Mouse (Mus musculus): Measurements from ENCODE around the gene Htr5b. TPM values are rescaled to one million over a fixed set of nuclear protein-coding genes. Genes with fewer than 3 reads are reported as not detected.

Gene Htr5b
- not detected in 2 replicates for polyA plus RNA-seq (2012; rRNA removed)

GRCm38 (mm10) chr1:121528399-121528720 lies at the start of gene Htr5b:
Gene Htr5b (minus strand): TSS chr1:121528465.

GRCm38 (mm10) chr1:121567521-121568489 lies 39.5 kb upstream of the Htr5b start, which contains the start of gene Ddx18:
Gene Ddx18 (minus strand): TSS chr1:121567989.

Other genes with a start within 250 kb of the Htr5b start
- gene Insig2, start 195.9 kb downstream of the Htr5b start, polyA plus RNA-seq (2012; rRNA removed) = 5.5 and 7.3 TPM in 2 replicates
- gene Ccdc93, start 97.4 kb downstream of the Htr5b start, polyA plus RNA-seq (2012; rRNA removed) = 2.5 and 2.9 TPM in 2 replicates
- 50.9 and 55.7 TPM in 2 replicates for gene Ddx18, start 39.5 kb upstream of the Htr5b start, polyA plus RNA-seq (2012; rRNA removed)